Mouse (Mus musculus): ENCODE results near the gene Mipol1.

- TF ChIP-seq CTCF (IDR thresholded peaks at IDR 0.05; ENCODE audit: borderline replicate concordance, insufficient read depth, low read depth, low read length): no peak
- TF ChIP-seq POLR2A (IDR thresholded peaks at IDR 0.05; ENCODE audit: borderline replicate concordance, insufficient read depth, low read length): no peak
These were observed 18.6 kb upstream of the Mipol1 start for GRCm38 (mm10) chr12:57211353-57212311.
